Mouse (Mus musculus) limb, embryonic 13.5 days (tissue): Measurements from ENCODE around the gene Gm45717. TPM values are rescaled to one million over a fixed set of nuclear protein-coding genes. Genes with fewer than 3 reads are reported as not detected.

ENCODE experiments used
- ATAC-seq: fragments of 200-750 bp; cut with Nextera tagmentation; 2 replicates; pipeline ENCODE4 v1.8.0; 2017; ENCODE audit warnings: low read depth, moderate number of reproducible peaks, moderate TSS enrichment; ENCODE audit not compliant: low FRiP score
- H3K27ac ChIP-seq: fragments of 300-500 bp; sonication (generic); 2 replicates; pipeline ENCODE4 v1.5.1; 2015; ENCODE audit warnings: inconsistent platforms, mild to moderate bottlenecking, moderate library complexity
- H3K27me3 ChIP-seq: fragments of 300-500 bp; sonication (generic); 2 replicates; pipeline ENCODE4 v1.6.1; 2015; ENCODE audit warnings: mild to moderate bottlenecking, inconsistent platforms
- H3K36me3 ChIP-seq: fragments of 300-500 bp; sonication (generic); 2 replicates; pipeline ENCODE4 v1.6.1; 2015; ENCODE audit warnings: inconsistent platforms, mild to moderate bottlenecking, moderate library complexity
- H3K4me1 ChIP-seq: fragments of 300-500 bp; sonication (generic); 2 replicates; pipeline ENCODE4 v1.6.1; 2015; ENCODE audit warnings: inconsistent platforms
- H3K4me2 ChIP-seq: fragments of 300-500 bp; sonication (generic); replicated peaks from 2 replicates; pipeline ENCODE4 v1.6.1; 2015; ENCODE audit warnings: inconsistent platforms, mild to moderate bottlenecking, moderate library complexity
- H3K4me3 ChIP-seq: fragments of 300-500 bp; sonication (generic); 2 replicates; pipeline ENCODE4 v1.5.1; 2015; ENCODE audit warnings: moderate library complexity, mild to moderate bottlenecking, inconsistent platforms
- H3K9ac ChIP-seq: fragments of 300-500 bp; sonication (generic); 2 replicates; pipeline ENCODE4 v1.6.1; 2015; ENCODE audit warnings: mild to moderate bottlenecking, inconsistent platforms
- H3K9me3 ChIP-seq: fragments of 300-500 bp; sonication (generic); 2 replicates; pipeline ENCODE4 v1.6.1; 2016; ENCODE audit warnings: inconsistent platforms
- WGBS: fragments of 180-500 bp; shearing (Covaris S2); methylation state at CpG from one replicate; pipeline ENCODE4 v1.1.7; 2015; 5-methylcytosine and 5-hydroxymethylcytosine counted together
- polyA plus RNA-seq: library from polyadenylated mRNA; unstranded; fragments of >200 nt; fragmentation: Nextera tagmentation; extraction: Ambion mirVana; gene quantifications from 2 replicates; pipeline ENCODE4 v1.2.1, GENCODE M21; 2015

Gene Gm45717
- polyA plus RNA-seq, 1 experiment from 2014 or later: not detected

- H3K4me1 ChIP-seq: peaks cover 18% of the 10 kb centered on the region
- no peak overlapping the region for H3K27ac ChIP-seq
- H3K9me3 ChIP-seq: no peaks in the 10 kb centered on the region
- no peak for ATAC-seq
- no peak overlapping the region for H3K4me3 ChIP-seq
- H3K27me3 ChIP-seq: no peaks in the 10 kb centered on the region
- H3K9ac ChIP-seq: no peak overlapping the region
- no peak overlapping the region for H3K4me2 ChIP-seq
- no peaks in the 10 kb centered on the region for H3K36me3 ChIP-seq
- 81% methylated on average over 2 of the region's 2 CpGs for WGBS
These were observed 5.7 kb upstream of the Gm45717 start for GRCm38 (mm10) chr7:140961416-140961815.

- 80% methylated on average over 5 of the region's 5 CpGs for WGBS
These were observed 4.3 kb upstream of the Gm45717 start for GRCm38 (mm10) chr7:140960026-140960425.

GRCm38 (mm10) chr7:140959181-140959901 lies 3.6 kb upstream of the Gm45717 start:
- no peak overlapping the region for H3K4me2 ChIP-seq

More at GRCm38 (mm10) chr7:140960026-140960425, 4.3 kb upstream of the Gm45717 start:
- Histone ChIP-seq H3K4me3 (no peak overlapping the region), H3K4me2 (no peak overlapping the region), H3K36me3 (no peaks in the 10 kb centered on the region), H3K27me3 (no peaks in the 10 kb centered on the region), H3K4me1 (peaks cover 24% of the 10 kb centered on the region), H3K27ac (no peak overlapping the region), H3K9me3 (no peaks in the 10 kb centered on the region), H3K9ac (no peak overlapping the region)
- no peak for ATAC-seq

GRCm38 (mm10) chr7:140956556-140956869 lies 776 bp upstream of the Gm45717 start:
- peak overlapping the region; percentile 89 for H3K4me2 ChIP-seq
- H3K27me3 ChIP-seq: no peaks in the 10 kb centered on the region
- H3K9ac ChIP-seq: peak overlapping the region; percentile 82; the same call in 1 of the 2 replicates
- ATAC-seq: peak; percentile 8; the same call in 1 of the 2 replicates
- 20% methylated on average over 6 of the region's 6 CpGs for WGBS
- H3K27ac ChIP-seq: peak overlapping the region; percentile 99
- H3K4me1 ChIP-seq: peaks cover 55% of the 10 kb centered on the region
- no peaks in the 10 kb centered on the region for H3K9me3 ChIP-seq
- H3K36me3 ChIP-seq: peaks cover 13% of the 10 kb centered on the region
- peak overlapping the region; percentile 70 for H3K4me3 ChIP-seq

More at GRCm38 (mm10) chr7:140959181-140959901, 3.6 kb upstream of the Gm45717 start:
- Histone ChIP-seq H3K4me1 (peaks cover 27% of the 10 kb centered on the region), H3K36me3 (no peaks in the 10 kb centered on the region), H3K9ac (no peak overlapping the region), H3K27ac (no peak overlapping the region), H3K4me3 (no peak overlapping the region), H3K27me3 (no peaks in the 10 kb centered on the region), H3K9me3 (no peaks in the 10 kb centered on the region)
- 7% methylated on average over 9 of the region's 9 CpGs for WGBS
- ATAC-seq: no peak

GRCm38 (mm10) chr7:140955342-140955741 lies 395 bp downstream of the Gm45717 start:
- Histone ChIP-seq H3K4me2 (peak overlapping the region; percentile 89), H3K4me1 (peaks cover 67% of the 10 kb centered on the region), H3K27ac (peak overlapping the region; percentile 99), H3K27me3 (no peaks in the 10 kb centered on the region), H3K4me3 (peak overlapping the region; percentile 70), H3K36me3 (peaks cover 17% of the 10 kb centered on the region), H3K9me3 (no peaks in the 10 kb centered on the region), H3K9ac (peak overlapping the region; percentile 82)
- 4% methylated on average over 17 of the region's 17 CpGs for WGBS
- ATAC-seq: peak; percentile 2; the same call in 1 of the 2 replicates

GRCm38 (mm10) chr7:140954733-140955071 lies 1.0 kb downstream of the Gm45717 start:
- H3K36me3 ChIP-seq: peaks cover 23% of the 10 kb centered on the region
- H3K9ac ChIP-seq: peak overlapping the region; percentile 82
- H3K4me3 ChIP-seq: peak overlapping the region; percentile 70
- ATAC-seq: no peak
- H3K27me3 ChIP-seq: no peaks in the 10 kb centered on the region
- 4% methylated on average over 9 of the region's 9 CpGs for WGBS
- peak overlapping the region; percentile 99 for H3K27ac ChIP-seq
- peak overlapping the region; percentile 89 for H3K4me2 ChIP-seq
- H3K4me1 ChIP-seq: peaks cover 73% of the 10 kb centered on the region
- no peaks in the 10 kb centered on the region for H3K9me3 ChIP-seq

- no peak for ATAC-seq
- peak overlapping the region; percentile 70 for H3K4me3 ChIP-seq
- H3K4me1 ChIP-seq: peaks cover 67% of the 10 kb centered on the region
- H3K4me2 ChIP-seq: peak overlapping the region; percentile 89
- peaks cover 29% of the 10 kb centered on the region for H3K36me3 ChIP-seq
- H3K9me3 ChIP-seq: no peaks in the 10 kb centered on the region
- peak overlapping the region; percentile 99 for H3K27ac ChIP-seq
- no peaks in the 10 kb centered on the region for H3K27me3 ChIP-seq
- 52% methylated on average over 15 of the region's 15 CpGs for WGBS
- H3K9ac ChIP-seq: peak overlapping the region; percentile 82
These were observed 1.7 kb downstream of the Gm45717 start for GRCm38 (mm10) chr7:140953800-140954732.

GRCm38 (mm10) chr7:140953133-140953532 lies 2.6 kb downstream of the Gm45717 start:
- Histone ChIP-seq H3K4me1 (peaks cover 64% of the 10 kb centered on the region), H3K9ac (peak overlapping the region; percentile 48; the same call in 1 of the 2 replicates), H3K9me3 (no peaks in the 10 kb centered on the region), H3K4me2 (peak overlapping the region; percentile 89), H3K36me3 (peaks cover 39% of the 10 kb centered on the region), H3K27ac (0 out of 2 replicates have a peak overlapping the region, but pooled peaks have one; percentile 28), H3K4me3 (peak overlapping the region; percentile 70), H3K27me3 (no peaks in the 10 kb centered on the region)
- 78% methylated on average over 11 of the region's 11 CpGs for WGBS
- ATAC-seq: no peak

- Histone ChIP-seq H3K36me3 (peaks cover 46% of the 10 kb centered on the region), H3K9ac (peak overlapping the region; percentile 20; the same call in 1 of the 2 replicates), H3K27me3 (no peaks in the 10 kb centered on the region), H3K27ac (peak overlapping the region; percentile 28; the same call in 1 of the 2 replicates), H3K4me3 (no peak overlapping the region), H3K4me2 (peak overlapping the region; percentile 89), H3K9me3 (no peaks in the 10 kb centered on the region), H3K4me1 (peaks cover 64% of the 10 kb centered on the region)
- 62% methylated on average over 7 of the region's 7 CpGs for WGBS
- no peak for ATAC-seq
These were observed 3.3 kb downstream of the Gm45717 start for GRCm38 (mm10) chr7:140952441-140952840.

GRCm38 (mm10) chr7:140951765-140952164 lies 4.0 kb downstream of the Gm45717 start:
- no peak overlapping the region for H3K4me3 ChIP-seq
- peaks cover 59% of the 10 kb centered on the region for H3K4me1 ChIP-seq
- no peaks in the 10 kb centered on the region for H3K9me3 ChIP-seq
- no peak overlapping the region for H3K27ac ChIP-seq
- no peaks in the 10 kb centered on the region for H3K27me3 ChIP-seq
- peak overlapping the region; percentile 89; the same call in 1 of the 2 replicates for H3K4me2 ChIP-seq
- ATAC-seq: no peak
- H3K9ac ChIP-seq: 0 out of 2 replicates have a peak overlapping the region, but pooled peaks have one; percentile 31
- H3K36me3 ChIP-seq: peaks cover 52% of the 10 kb centered on the region
- WGBS: 60% methylated on average over 6 of the region's 6 CpGs

GRCm38 (mm10) chr7:140951051-140951450 lies 4.7 kb downstream of the Gm45717 start:
- Histone ChIP-seq H3K36me3 (peaks cover 59% of the 10 kb centered on the region), H3K9me3 (no peaks in the 10 kb centered on the region), H3K9ac (peak overlapping the region; percentile 51), H3K27me3 (no peaks in the 10 kb centered on the region), H3K4me2 (peak overlapping the region; percentile 38), H3K4me1 (peaks cover 52% of the 10 kb centered on the region), H3K4me3 (0 out of 2 replicates have a peak overlapping the region, but pooled peaks have one; percentile 1), H3K27ac (peak overlapping the region; percentile 55; the same call in 1 of the 2 replicates)
- no peak for ATAC-seq
- WGBS: 30% methylated on average over 8 of the region's 8 CpGs
